In the genomic region with DNA sequence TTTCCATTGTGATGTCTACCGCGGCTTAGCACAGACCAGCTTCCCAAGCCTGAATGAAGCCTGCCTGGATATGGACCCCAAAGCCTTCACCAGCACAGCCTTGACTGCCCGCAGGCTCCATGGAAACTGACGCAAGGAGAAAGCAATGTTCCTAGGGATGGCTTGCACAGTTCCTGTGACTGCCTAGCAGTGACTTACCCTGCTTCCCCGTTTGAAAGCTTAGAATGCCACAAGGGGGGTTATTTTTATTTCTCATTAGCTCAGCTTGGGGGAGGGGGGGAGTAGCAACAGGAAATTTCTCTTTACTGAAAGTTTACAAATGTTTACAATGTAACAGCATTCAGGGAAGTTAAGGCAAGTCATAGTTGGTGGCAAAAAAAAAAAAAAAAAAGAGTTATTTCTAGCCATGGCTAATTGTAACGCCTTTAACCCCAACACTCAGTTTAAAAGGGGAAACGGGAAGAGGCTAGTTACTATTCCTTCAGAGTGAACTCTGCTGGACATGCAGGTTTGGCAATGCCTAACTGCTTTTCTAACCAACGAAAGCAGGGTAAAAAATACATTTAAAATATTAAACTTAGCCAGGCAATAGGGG, we compare ENCODE assay signal across 18 mouse cellular contexts. TPM values are rescaled to one million over a fixed set of nuclear protein-coding genes. Genes with fewer than 3 reads are reported as not detected.
A peak's percentile ranks its signal among the peaks of the same experiment; 100 is the strongest.
DNase-seq lines count a peak whose midpoint lies in the region; ATAC-seq and TF ChIP-seq lines count a peak whose summit lies in the region.
"Had no signal": no experiment of that assay in that cellular context is flagged by ENCODE, and none has a peak within 500 bp of the region (broad histone marks: within the 10 kb centered on the region; RNA-seq: fewer than 3 reads in every experiment).

No protein-coding gene starts in this region.

- TF ChIP-seq POLR2A in bone marrow, adult 2 months (IDR thresholded peaks at IDR 0.05; ENCODE audit: borderline replicate concordance, control insufficient read depth, low read depth, low read length) = no peak
- no peak for TF ChIP-seq POLR2A in thymus, adult 2 months (IDR thresholded peaks at IDR 0.05; ENCODE audit: control insufficient read depth, extremely low read depth, insufficient read depth, low read length, poor library complexity)

- DNase-seq in liver, postnatal 0 days = no peak
- no peak for DNase-seq in thymus, adult 2 months
- no peak for DNase-seq in frontal cortex, postnatal 14 days (ENCODE audit: low spot score in 2 of 2)
- DNase-seq: cerebellum, postnatal 10 days; kidney, adult 9 months; kidney, postnatal 4 days; retina, postnatal 1 day; thymus, postnatal 25 days had no signal

- H3K9ac ChIP-seq in liver, postnatal 0 days (replicated peaks) = no peak overlapping the region
- H3K9ac ChIP-seq in liver, embryonic 12.5 days = no peak overlapping the region
- no peak overlapping the region for H3K9ac ChIP-seq in embryonic facial prominence, embryonic 13.5 days
- H3K9ac ChIP-seq: heart, embryonic 15.5 days; limb, embryonic 12.5 days; neural tube, embryonic 15.5 days had no signal

- H3K27ac ChIP-seq in liver, postnatal 0 days (ENCODE audit: low read depth) = peak overlapping the region; percentile 26; the same call in 1 of the 2 replicates
- H3K27ac ChIP-seq in liver, embryonic 12.5 days = no peak overlapping the region
- H3K27ac ChIP-seq in bone marrow, adult 2 months (ENCODE audit: control insufficient read depth, insufficient read depth, low read depth, low read length, poor library complexity) = peak overlapping the region; percentile 44; the same call in 1 of the 2 replicates
- H3K27ac ChIP-seq in embryonic facial prominence, embryonic 13.5 days = 0 out of 2 replicates have a peak overlapping the region, but pooled peaks have one; percentile 3
- no peak overlapping the region for H3K27ac ChIP-seq in thymus, adult 2 months (ENCODE audit: control insufficient read depth, insufficient read depth, low read length)
- H3K27ac ChIP-seq: heart, embryonic 15.5 days; hindbrain, embryonic 10.5 days; neural tube, embryonic 15.5 days had no signal

- no peak for TF ChIP-seq EP300 in liver, postnatal 0 days (IDR thresholded peaks at IDR 0.05; ENCODE audit: low read depth)

- no peak for TF ChIP-seq CTCF in liver, postnatal 0 days (IDR thresholded peaks at IDR 0.05; ENCODE audit: low read depth)
- no peak for TF ChIP-seq CTCF in bone marrow, adult 2 months (IDR thresholded peaks at IDR 0.05; ENCODE audit: control insufficient read depth, insufficient read depth, low read length)
- TF ChIP-seq CTCF in thymus, adult 2 months (IDR thresholded peaks at IDR 0.05; ENCODE audit: borderline replicate concordance, control insufficient read depth, extremely low read depth, insufficient read depth, low read length, poor library complexity) = no peak

- H3K36me3 ChIP-seq in liver, postnatal 0 days (replicated peaks; ENCODE audit: insufficient read depth, low read length) = no peaks in the 10 kb centered on the region
- no peaks in the 10 kb centered on the region for H3K36me3 ChIP-seq in liver, embryonic 12.5 days
- no peaks in the 10 kb centered on the region for H3K36me3 ChIP-seq in embryonic facial prominence, embryonic 13.5 days
- H3K36me3 ChIP-seq in thymus, adult 2 months (ENCODE audit: control insufficient read depth, insufficient read depth, low read length) = no peaks in the 10 kb centered on the region
- H3K36me3 ChIP-seq: G1E; heart, embryonic 15.5 days; hindbrain, embryonic 10.5 days; limb, embryonic 12.5 days had no signal

- no peaks in the 10 kb centered on the region for H3K27me3 ChIP-seq in liver, postnatal 0 days (ENCODE audit: insufficient read depth, low read length)
- H3K27me3 ChIP-seq in liver, embryonic 12.5 days (replicated peaks) = no peaks in the 10 kb centered on the region
- H3K27me3 ChIP-seq in embryonic facial prominence, embryonic 13.5 days = no peaks in the 10 kb centered on the region
- H3K27me3 ChIP-seq in thymus, adult 2 months (ENCODE audit: control insufficient read depth, insufficient read depth, low read length) = no peaks in the 10 kb centered on the region
- H3K27me3 ChIP-seq: heart, embryonic 15.5 days; limb, embryonic 12.5 days; neural tube, embryonic 15.5 days had no signal

- no peak overlapping the region for H3K4me2 ChIP-seq in liver, postnatal 0 days (ENCODE audit: low read depth, low read length)
- no peak overlapping the region for H3K4me2 ChIP-seq in liver, embryonic 12.5 days
- H3K4me2 ChIP-seq in embryonic facial prominence, embryonic 13.5 days = no peak overlapping the region
- H3K4me2 ChIP-seq: heart, embryonic 15.5 days; limb, embryonic 12.5 days; neural tube, embryonic 15.5 days had no signal

- 55% methylated on average over 8 of the region's 8 CpGs for WGBS in liver, postnatal 0 days (ENCODE audit: insufficient replicate concordance)
- 57% methylated on average over 8 of the region's 8 CpGs for WGBS in liver, embryonic 12.5 days (ENCODE audit: insufficient replicate concordance)
- WGBS in bone marrow, adult 2 months = 38% methylated on average over 8 of the region's 8 CpGs
- WGBS in embryonic facial prominence, embryonic 13.5 days = 77% methylated on average over 8 of the region's 8 CpGs
- WGBS in thymus, adult 2 months = 72% methylated on average over 8 of the region's 8 CpGs

- no peaks in the 10 kb centered on the region for H3K9me3 ChIP-seq in liver, postnatal 0 days (ENCODE audit: low read length)
- no peaks in the 10 kb centered on the region for H3K9me3 ChIP-seq in liver, embryonic 12.5 days (replicated peaks)
- no peaks in the 10 kb centered on the region for H3K9me3 ChIP-seq in embryonic facial prominence, embryonic 13.5 days
- H3K9me3 ChIP-seq: G1E; heart, embryonic 15.5 days; hindbrain, embryonic 10.5 days; limb, embryonic 12.5 days; neural tube, embryonic 15.5 days had no signal

- no peak overlapping the region for H3K4me3 ChIP-seq in liver, postnatal 0 days (ENCODE audit: low read depth, low read length)
- no peak overlapping the region for H3K4me3 ChIP-seq in liver, embryonic 12.5 days
- no peak overlapping the region for H3K4me3 ChIP-seq in bone marrow, adult 2 months (replicated peaks; ENCODE audit: control insufficient read depth, low read depth, low read length)
- no peak overlapping the region for H3K4me3 ChIP-seq in embryonic facial prominence, embryonic 13.5 days
- H3K4me3 ChIP-seq in thymus, adult 2 months (ENCODE audit: control insufficient read depth, insufficient read depth, low read length) = no peak overlapping the region
- H3K4me3 ChIP-seq: heart, embryonic 15.5 days; hindbrain, embryonic 10.5 days; limb, embryonic 12.5 days; neural tube, embryonic 15.5 days had no signal

- peak; percentile 23; the same call in 1 of the 2 replicates for ATAC-seq in liver, postnatal 0 days
- ATAC-seq in liver, embryonic 12.5 days = no peak
- no peak for ATAC-seq in embryonic facial prominence, embryonic 13.5 days (ENCODE audit: insufficient number of reproducible peaks, insufficient read depth, low FRiP score, low TSS enrichment, low read depth)
- peak; percentile 68 for ATAC-seq in monocyte, adult 5-6 weeks (replicated peaks; ENCODE audit: insufficient number of reproducible peaks, low FRiP score, low TSS enrichment, poor library complexity, severe bottlenecking)
- ATAC-seq: inflammation-experienced regulatory T-cells, adult 6 months had no signal

- H3K4me1 ChIP-seq in liver, postnatal 0 days (ENCODE audit: insufficient read depth) = no peaks in the 10 kb centered on the region
- H3K4me1 ChIP-seq in liver, embryonic 12.5 days = no peaks in the 10 kb centered on the region
- H3K4me1 ChIP-seq in bone marrow, adult 2 months (ENCODE audit: control insufficient read depth, insufficient read depth, low read length) = no peaks in the 10 kb centered on the region; the same call in 1 of the 2 replicates
- peaks cover 36% of the 10 kb centered on the region for H3K4me1 ChIP-seq in embryonic facial prominence, embryonic 13.5 days
- H3K4me1 ChIP-seq in thymus, adult 2 months (replicated peaks; ENCODE audit: control insufficient read depth, insufficient read depth, low read length) = peaks cover 3% of the 10 kb centered on the region; the same call in 1 of the 2 replicates
- H3K4me1 ChIP-seq: neural tube, embryonic 15.5 days had no signal

RNA-seq across cellular contexts. Expression of a gene that starts 56.1 kb away (rescaled TPM):
- 1.3 and 1.5 TPM in 2 replicates for polyA plus RNA-seq in liver, postnatal 0 days (2015; fragmentation: Nextera tagmentation; extraction: Ambion mirVana)
- 0.08 and 0.26 TPM in 2 replicates for polyA plus RNA-seq in liver, embryonic 12.5 days (2016; fragmentation: Nextera tagmentation; extraction: Ambion mirVana)
- 0.40 TPM in 1 of 2 replicates, not detected in the other for polyA plus RNA-seq in bone marrow, adult 2 months (2011; ENCODE audit: insufficient read depth, insufficient read length, low replicate concordance, missing spikeins)
- 1.1 and 1.2 TPM in 2 replicates for polyA plus RNA-seq in embryonic facial prominence, embryonic 13.5 days (2015; fragmentation: Nextera tagmentation; extraction: Ambion mirVana)
- total RNA-seq in monocyte, adult 5-6 weeks (2017) = 0.68 TPM in 1 of 3 replicates, not detected in the others
- polyA plus RNA-seq in thymus, adult 2 months (2012; rRNA removed) = 2.5 and 2.6 TPM in 2 replicates
- polyA plus RNA-seq: G1E had no signal

Comparison
In these comparisons a context has a peak if more than half of its experiments do, and no peak if none do; other contexts are left out.
1. ATAC-seq: peak in liver, postnatal 0 days (single experiment) and monocyte, adult 5-6 weeks (single experiment); none in liver, embryonic 12.5 days (single experiment) and embryonic facial prominence, embryonic 13.5 days (single experiment).
2. H3K27ac ChIP-seq: peak in liver, postnatal 0 days (single experiment), bone marrow, adult 2 months (single experiment) and embryonic facial prominence, embryonic 13.5 days (single experiment); none in liver, embryonic 12.5 days (single experiment) and thymus, adult 2 months (single experiment).